ENCODE assay signal across 8 mouse cellular contexts in the genomic region with DNA sequence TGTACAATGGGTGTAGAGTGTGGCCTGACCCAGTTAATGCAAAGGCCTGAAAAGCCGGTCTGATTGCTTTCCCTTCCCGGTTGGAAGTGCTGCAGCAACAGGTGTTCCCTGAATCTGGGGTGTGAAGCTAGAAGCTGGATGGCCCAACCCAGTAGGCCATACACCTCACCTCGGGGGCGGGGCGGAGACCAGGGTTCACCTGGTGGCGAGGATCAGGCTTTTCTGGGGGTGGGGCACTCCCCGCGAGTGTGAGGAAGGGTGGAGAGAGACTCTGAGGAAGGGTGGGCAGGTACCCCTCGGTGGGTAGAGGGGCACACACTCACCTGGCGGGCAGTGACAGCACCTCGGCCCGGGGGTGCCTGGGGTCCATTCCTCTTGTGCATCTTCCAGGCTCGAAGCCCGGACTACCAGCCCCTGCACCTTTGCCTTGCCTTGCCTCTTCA. TPM values are rescaled to one million over a fixed set of nuclear protein-coding genes. Genes with fewer than 3 reads are reported as not detected.
DNase-seq lines count a peak whose midpoint lies in the region; ATAC-seq and TF ChIP-seq lines count a peak whose summit lies in the region.

No protein-coding gene starts in this region.

- H3K9ac ChIP-seq in forebrain, embryonic 15.5 days (replicated peaks): peak overlapping the region; percentile 67
- H3K9ac ChIP-seq in limb, embryonic 11.5 days (ENCODE audit: low read length): peak overlapping the region; percentile 78

- peak; percentile 66 to 67 for DNase-seq in cerebellum, postnatal 10 days
- DNase-seq in cerebellum, adult 9-11 months: no peak
- no peak for DNase-seq in G1E (ENCODE audit: low spot score)
- no peak for DNase-seq in limb, embryonic 11.5 days (ENCODE audit: low spot score)
- no peak for DNase-seq in midbrain, embryonic 10.5 days (ENCODE audit: low spot score)
- no peak for DNase-seq in right cerebral cortex, postnatal 25 days
- DNase-seq in layer of hippocampus, adult 18-20 months (ENCODE audit: low spot score in 2 of 2): no peak

- H3K27me3 ChIP-seq in G1E (ENCODE audit: insufficient read depth, low read length): peaks cover 10% of the 10 kb centered on the region
- H3K27me3 ChIP-seq in forebrain, embryonic 15.5 days: no peaks in the 10 kb centered on the region
- H3K27me3 ChIP-seq in limb, embryonic 11.5 days (ENCODE audit: control insufficient read depth, insufficient read depth, low read length): no peaks in the 10 kb centered on the region
- peaks cover 8% of the 10 kb centered on the region; the same call in 1 of the 2 replicates for H3K27me3 ChIP-seq in midbrain, embryonic 10.5 days (ENCODE audit: low read depth, poor library complexity, severe bottlenecking)

- ATAC-seq in G1E (ENCODE audit: extremely low read depth, insufficient number of reproducible peaks, low FRiP score, poor library complexity, severe bottlenecking): no peak
- ATAC-seq in forebrain, embryonic 15.5 days (replicated peaks): peak; percentile 56
- ATAC-seq in limb, embryonic 11.5 days (ENCODE audit: insufficient number of reproducible peaks, low FRiP score, low TSS enrichment, low read depth): peak; percentile 64

- H3K9me3 ChIP-seq in G1E (replicated peaks): no peaks in the 10 kb centered on the region
- no peaks in the 10 kb centered on the region for H3K9me3 ChIP-seq in forebrain, embryonic 15.5 days
- H3K9me3 ChIP-seq in limb, embryonic 11.5 days (ENCODE audit: control insufficient read depth, low read length): no peaks in the 10 kb centered on the region
- H3K9me3 ChIP-seq in midbrain, embryonic 10.5 days (replicated peaks): no peaks in the 10 kb centered on the region

- 8% methylated on average over 14 of the region's 14 CpGs for WGBS in forebrain, embryonic 15.5 days
- WGBS in limb, embryonic 11.5 days: 2% methylated on average over 11 of the region's 14 CpGs
- WGBS in midbrain, embryonic 10.5 days: 8% methylated on average over 14 of the region's 14 CpGs

- no peak for TF ChIP-seq CTCF in G1E (IDR thresholded peaks at IDR 0.05; ENCODE audit: low read depth, low read length)

- peaks cover 37% of the 10 kb centered on the region for H3K36me3 ChIP-seq in G1E (replicated peaks)
- peaks cover 21% of the 10 kb centered on the region for H3K36me3 ChIP-seq in forebrain, embryonic 15.5 days
- H3K36me3 ChIP-seq in limb, embryonic 11.5 days (ENCODE audit: control insufficient read depth, insufficient read depth, low read length): peaks cover 7% of the 10 kb centered on the region; the same call in 1 of the 2 replicates
- peaks cover 29% of the 10 kb centered on the region for H3K36me3 ChIP-seq in midbrain, embryonic 10.5 days

- H3K4me1 ChIP-seq in G1E (ENCODE audit: insufficient read depth, low read depth, low read length): peaks cover 27% of the 10 kb centered on the region
- peaks cover 24% of the 10 kb centered on the region for H3K4me1 ChIP-seq in forebrain, embryonic 15.5 days
- peaks cover 7% of the 10 kb centered on the region; the same call in 1 of the 2 replicates for H3K4me1 ChIP-seq in limb, embryonic 11.5 days (ENCODE audit: control insufficient read depth, insufficient read depth, low read length)
- H3K4me1 ChIP-seq in midbrain, embryonic 10.5 days: peaks cover 28% of the 10 kb centered on the region

- no peak overlapping the region for H3K27ac ChIP-seq in forebrain, embryonic 15.5 days (replicated peaks)
- no peak overlapping the region for H3K27ac ChIP-seq in limb, embryonic 11.5 days (replicated peaks; ENCODE audit: low read depth, low read length)
- H3K27ac ChIP-seq in midbrain, embryonic 10.5 days (replicated peaks): peak overlapping the region; percentile 88

- peak overlapping the region; percentile 93 for H3K4me2 ChIP-seq in forebrain, embryonic 15.5 days (replicated peaks)
- H3K4me2 ChIP-seq in limb, embryonic 11.5 days (ENCODE audit: low read depth, severe bottlenecking): peak overlapping the region; percentile 87

- H3K4me3 ChIP-seq in G1E (ENCODE audit: low read depth, low read length): peak overlapping the region; percentile 83
- peak overlapping the region; percentile 73 for H3K4me3 ChIP-seq in forebrain, embryonic 15.5 days
- peak overlapping the region; percentile 75 for H3K4me3 ChIP-seq in limb, embryonic 11.5 days (ENCODE audit: low read depth, low read length)
- peak overlapping the region; percentile 80 for H3K4me3 ChIP-seq in midbrain, embryonic 10.5 days

RNA-seq across cellular contexts. Expression of gene Cc2d1a, which starts 0.4 kb away (rescaled TPM):
- total RNA-seq in G1E (2014; fragmentation: Nextera tagmentation): 7.9 and 9.6 TPM in 2 replicates
- total RNA-seq in G1E (2017): 4.8 and 5.1 TPM in 2 replicates
- 21.3 and 25.5 TPM in 2 replicates for polyA plus RNA-seq in G1E (2012)
- polyA plus RNA-seq in forebrain, embryonic 15.5 days (2015; fragmentation: Nextera tagmentation; extraction: Ambion mirVana): 32.4 and 34.8 TPM in 2 replicates
- polyA plus RNA-seq in limb, embryonic 11.5 days (2014; fragmentation: Nextera tagmentation; extraction: Ambion mirVana): 15.2 and 15.7 TPM in 2 replicates
- 14.0 and 18.1 TPM in 2 replicates for polyA plus RNA-seq in midbrain, embryonic 10.5 days (2016; fragmentation: Nextera tagmentation; extraction: Ambion mirVana)
- total RNA-seq in layer of hippocampus, adult 18-20 months (2021): 10 to 100 TPM; 57.4 to 61.0 TPM

RNA-seq across cellular contexts. Expression of gene 4930432K21Rik, which starts 0.5 kb away (rescaled TPM):
- total RNA-seq in G1E (2014; fragmentation: Nextera tagmentation) (0.34 TPM in 1 of 2 replicates, not detected in the other), G1E (2017) (0.55 and 0.58 TPM in 2 replicates)
- polyA plus RNA-seq in G1E (2012): 0.08 and 0.11 TPM in 2 replicates
- 2.4 and 2.7 TPM in 2 replicates for polyA plus RNA-seq in forebrain, embryonic 15.5 days (2015; fragmentation: Nextera tagmentation; extraction: Ambion mirVana)
- polyA plus RNA-seq in limb, embryonic 11.5 days (2014; fragmentation: Nextera tagmentation; extraction: Ambion mirVana): 0.61 and 0.89 TPM in 2 replicates
- polyA plus RNA-seq in midbrain, embryonic 10.5 days (2016; fragmentation: Nextera tagmentation; extraction: Ambion mirVana): 2.4 TPM in 2 replicates
- 1 to 10 TPM; 3.1 to 3.2 TPM for total RNA-seq in layer of hippocampus, adult 18-20 months (2021)

RNA-seq across cellular contexts. Expression of gene Podnl1, which starts 21.6 kb away (rescaled TPM):
- not detected in 2 replicates for total RNA-seq in G1E (2014; fragmentation: Nextera tagmentation)
- total RNA-seq in G1E (2017): 0.06 TPM in 1 of 2 replicates, not detected in the other
- 0.05 and 0.06 TPM in 2 replicates for polyA plus RNA-seq in G1E (2012)
- polyA plus RNA-seq in forebrain, embryonic 15.5 days (2015; fragmentation: Nextera tagmentation; extraction: Ambion mirVana): 0.32 TPM in 2 replicates
- polyA plus RNA-seq in limb, embryonic 11.5 days (2014; fragmentation: Nextera tagmentation; extraction: Ambion mirVana): 0.10 and 0.17 TPM in 2 replicates
- 0.09 and 0.14 TPM in 2 replicates for polyA plus RNA-seq in midbrain, embryonic 10.5 days (2016; fragmentation: Nextera tagmentation; extraction: Ambion mirVana)
- total RNA-seq in layer of hippocampus, adult 18-20 months (2021): not detected

RNA-seq across cellular contexts. Expression of gene Nanos3, which starts 37.7 kb away (rescaled TPM):
- total RNA-seq in G1E (2014; fragmentation: Nextera tagmentation): not detected in 2 replicates
- total RNA-seq in G1E (2017): not detected in 2 replicates
- 0.19 TPM in 1 of 2 replicates, not detected in the other for polyA plus RNA-seq in G1E (2012)
- 6.2 and 7.1 TPM in 2 replicates for polyA plus RNA-seq in forebrain, embryonic 15.5 days (2015; fragmentation: Nextera tagmentation; extraction: Ambion mirVana)
- 4.3 and 4.9 TPM in 2 replicates for polyA plus RNA-seq in limb, embryonic 11.5 days (2014; fragmentation: Nextera tagmentation; extraction: Ambion mirVana)
- 3.0 and 5.6 TPM in 2 replicates for polyA plus RNA-seq in midbrain, embryonic 10.5 days (2016; fragmentation: Nextera tagmentation; extraction: Ambion mirVana)
- total RNA-seq in layer of hippocampus, adult 18-20 months (2021): 1 to 10 TPM; 2.3 to 2.7 TPM

RNA-seq across cellular contexts. Expression of gene Dcaf15, which starts 42.8 kb away (rescaled TPM):
- 15.7 and 16.3 TPM in 2 replicates for total RNA-seq in G1E (2014; fragmentation: Nextera tagmentation)
- total RNA-seq in G1E (2017): 16.4 and 20.2 TPM in 2 replicates
- 51.8 and 68.1 TPM in 2 replicates for polyA plus RNA-seq in G1E (2012)
- polyA plus RNA-seq in forebrain, embryonic 15.5 days (2015; fragmentation: Nextera tagmentation; extraction: Ambion mirVana): 17.8 and 19.3 TPM in 2 replicates
- polyA plus RNA-seq in limb, embryonic 11.5 days (2014; fragmentation: Nextera tagmentation; extraction: Ambion mirVana): 13.4 and 15.2 TPM in 2 replicates
- polyA plus RNA-seq in midbrain, embryonic 10.5 days (2016; fragmentation: Nextera tagmentation; extraction: Ambion mirVana): 16.3 and 17.5 TPM in 2 replicates
- total RNA-seq in layer of hippocampus, adult 18-20 months (2021): 10 to 100 TPM; 16.9 to 17.6 TPM

Comparison
In these comparisons a context has a peak if more than half of its experiments do, and no peak if none do; other contexts are left out.
1. DNase-seq: peak in cerebellum, postnatal 10 days (2 of 2); none in cerebellum, adult 9-11 months (single experiment), G1E (single experiment), limb, embryonic 11.5 days (single experiment), midbrain, embryonic 10.5 days (single experiment), right cerebral cortex, postnatal 25 days (single experiment) and layer of hippocampus, adult 18-20 months (0 of 2).
2. Peak in every context shown above with its lines, with median percentiles within 50 percentile points of each other: H3K4me3 ChIP-seq.